ENCODE assay signal across 25 mouse cellular contexts in the genomic region with DNA sequence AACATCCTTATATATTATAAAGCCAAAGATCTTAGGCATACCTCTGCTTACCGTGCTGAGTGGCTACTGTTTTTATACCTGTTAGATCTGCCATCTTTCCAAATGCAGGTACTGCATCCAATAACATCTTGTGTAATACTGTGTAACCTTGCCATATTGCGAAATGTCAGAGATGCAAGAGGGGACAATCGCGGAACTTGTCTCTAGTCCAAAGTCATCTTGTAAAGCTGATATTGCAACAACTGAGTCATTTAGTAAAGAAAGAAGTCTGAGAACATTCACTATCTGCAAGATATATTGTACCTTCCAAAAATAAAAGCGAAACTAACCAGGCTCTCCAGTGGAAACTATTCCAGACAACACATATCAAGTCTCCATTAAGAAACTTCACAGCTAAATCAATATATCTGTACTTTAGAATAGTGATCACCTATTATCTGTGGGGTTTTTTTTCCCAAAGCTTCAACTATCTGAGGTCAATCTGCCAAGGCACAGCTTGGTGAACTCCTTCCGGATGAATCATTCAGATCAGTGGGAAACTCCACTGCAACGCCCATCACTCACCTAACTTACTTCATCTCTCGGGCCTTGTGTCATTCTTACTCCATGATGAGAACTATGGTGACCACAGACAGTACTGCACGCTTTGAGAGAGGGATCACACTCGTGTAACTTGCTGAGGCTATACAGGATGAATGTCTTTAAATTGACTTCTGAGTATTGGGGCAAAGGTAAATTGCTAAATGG.
A peak's percentile ranks its signal among the peaks of the same experiment; 100 is the strongest.
DNase-seq lines count a peak whose midpoint lies in the region; ATAC-seq and TF ChIP-seq lines count a peak whose summit lies in the region.
"Had no signal": no experiment of that assay in that cellular context is flagged by ENCODE, and none has a peak within 500 bp of the region (broad histone marks: within the 10 kb centered on the region; RNA-seq: fewer than 3 reads in every experiment).

No protein-coding gene starts in this region.

- H3K9me3 ChIP-seq in liver, embryonic 14.5 days (ENCODE audit: control insufficient read depth, low read length) = no peaks in the 10 kb centered on the region
- no peaks in the 10 kb centered on the region for H3K9me3 ChIP-seq in liver, embryonic 11.5 days (ENCODE audit: control insufficient read depth, low read length)
- no peaks in the 10 kb centered on the region for H3K9me3 ChIP-seq in intestine, postnatal 0 days (ENCODE audit: control insufficient read depth)
- no peaks in the 10 kb centered on the region for H3K9me3 ChIP-seq in midbrain, embryonic 15.5 days
- H3K9me3 ChIP-seq: embryonic facial prominence, embryonic 13.5 days; hindbrain, embryonic 10.5 days; lung, embryonic 15.5 days; midbrain, embryonic 13.5 days; neural tube, embryonic 15.5 days had no signal

- no peaks in the 10 kb centered on the region for H3K36me3 ChIP-seq in liver, embryonic 14.5 days (replicated peaks; ENCODE audit: control insufficient read depth, insufficient read depth, low read depth)
- H3K36me3 ChIP-seq in liver, embryonic 11.5 days (ENCODE audit: control insufficient read depth, insufficient read depth, low read length) = no peaks in the 10 kb centered on the region
- no peaks in the 10 kb centered on the region for H3K36me3 ChIP-seq in C2C12 (ENCODE audit: control insufficient read depth, insufficient read depth)
- no peaks in the 10 kb centered on the region for H3K36me3 ChIP-seq in intestine, postnatal 0 days (ENCODE audit: control insufficient read depth, insufficient read depth)
- H3K36me3 ChIP-seq in small intestine, adult 2 months (ENCODE audit: control insufficient read depth, insufficient read depth, low read length) = no peaks in the 10 kb centered on the region
- no peaks in the 10 kb centered on the region for H3K36me3 ChIP-seq in midbrain, embryonic 15.5 days (replicated peaks)
- H3K36me3 ChIP-seq: embryonic facial prominence, embryonic 13.5 days; hindbrain, embryonic 10.5 days; lung, embryonic 15.5 days; midbrain, embryonic 13.5 days; neural tube, embryonic 15.5 days had no signal

- H3K79me3 ChIP-seq in C2C12 (ENCODE audit: low read depth) = no peaks in the 10 kb centered on the region

- no peak for ATAC-seq in liver, embryonic 14.5 days (ENCODE audit: insufficient read depth)
- ATAC-seq in liver, embryonic 11.5 days (replicated peaks; ENCODE audit: low FRiP score) = no peak
- peak; percentile 95 for ATAC-seq in intestine, postnatal 0 days
- no peak for ATAC-seq in midbrain, embryonic 15.5 days (replicated peaks)
- ATAC-seq in monocyte, adult 5-6 weeks (replicated peaks; ENCODE audit: insufficient number of reproducible peaks, low FRiP score, low TSS enrichment, poor library complexity, severe bottlenecking) = no peak
- ATAC-seq: CD4-positive, CD25-positive, alpha-beta regulatory T cell, adult 4 months; forebrain, embryonic 16.5 days; hindbrain, embryonic 16.5 days; midbrain, embryonic 13.5 days had no signal

- 58% methylated on average over 10 of the region's 10 CpGs for WGBS in liver, embryonic 14.5 days (ENCODE audit: insufficient replicate concordance)
- WGBS in liver, embryonic 11.5 days = 82% methylated on average over 10 of the region's 10 CpGs
- 54% methylated on average over 10 of the region's 10 CpGs for WGBS in intestine, postnatal 0 days
- 40% methylated on average over 10 of the region's 10 CpGs for WGBS in small intestine, adult 2 months
- WGBS in midbrain, embryonic 15.5 days = 93% methylated on average over 10 of the region's 10 CpGs

- no peak for TF ChIP-seq POLR2A in small intestine, adult 2 months (IDR thresholded peaks at IDR 0.05; ENCODE audit: low read depth, low read length)

- no peak overlapping the region for H3K27ac ChIP-seq in liver, embryonic 14.5 days
- H3K27ac ChIP-seq in liver, embryonic 11.5 days (ENCODE audit: low read depth, low read length) = no peak overlapping the region
- peak overlapping the region; percentile 35; the same call in 1 of the 2 replicates for H3K27ac ChIP-seq in intestine, postnatal 0 days (ENCODE audit: low read depth, low read length)
- peak overlapping the region; percentile 90 for H3K27ac ChIP-seq in small intestine, adult 2 months (ENCODE audit: insufficient read depth, low read depth, low read length)
- H3K27ac ChIP-seq in midbrain, embryonic 15.5 days = no peak overlapping the region
- H3K27ac ChIP-seq: embryonic facial prominence, embryonic 13.5 days; hindbrain, embryonic 10.5 days; layer of hippocampus, adult 2 months; lung, embryonic 15.5 days; macrophage; midbrain, embryonic 13.5 days; neural tube, embryonic 15.5 days had no signal

- no peaks in the 10 kb centered on the region for H3K27me3 ChIP-seq in liver, embryonic 14.5 days (ENCODE audit: control insufficient read depth, insufficient read depth, low read length)
- H3K27me3 ChIP-seq in liver, embryonic 11.5 days (replicated peaks; ENCODE audit: control insufficient read depth, insufficient read depth, low read length) = no peaks in the 10 kb centered on the region
- H3K27me3 ChIP-seq in C2C12 (ENCODE audit: control insufficient read depth, insufficient read depth, insufficient read length) = no peaks in the 10 kb centered on the region
- H3K27me3 ChIP-seq in intestine, postnatal 0 days (replicated peaks; ENCODE audit: control insufficient read depth, insufficient read depth, low read length) = no peaks in the 10 kb centered on the region
- H3K27me3 ChIP-seq in small intestine, adult 2 months (ENCODE audit: control insufficient read depth, insufficient read depth, low read length) = no peaks in the 10 kb centered on the region
- H3K27me3 ChIP-seq in midbrain, embryonic 15.5 days (replicated peaks) = no peaks in the 10 kb centered on the region
- H3K27me3 ChIP-seq: embryonic facial prominence, embryonic 13.5 days; lung, embryonic 15.5 days; midbrain, embryonic 13.5 days; neural tube, embryonic 15.5 days had no signal

- no peak overlapping the region for H3K4me3 ChIP-seq in liver, embryonic 14.5 days (ENCODE audit: insufficient read depth in 1 of 2, low read depth in 2 of 2, low read length in 2 of 2)
- H3K4me3 ChIP-seq in liver, embryonic 11.5 days (ENCODE audit: low read depth, low read length) = no peak overlapping the region
- no peak overlapping the region for H3K4me3 ChIP-seq in C2C12 (ENCODE audit: insufficient read depth, poor library complexity, severe bottlenecking)
- H3K4me3 ChIP-seq in intestine, postnatal 0 days (ENCODE audit: low read depth, low read length) = no peak overlapping the region
- no peak overlapping the region for H3K4me3 ChIP-seq in small intestine, adult 2 months (ENCODE audit: low read depth, low read length)
- H3K4me3 ChIP-seq in midbrain, embryonic 15.5 days = no peak overlapping the region
- H3K4me3 ChIP-seq: embryonic facial prominence, embryonic 13.5 days; hindbrain, embryonic 10.5 days; layer of hippocampus, adult 2 months; lung, embryonic 15.5 days; midbrain, embryonic 13.5 days; neural tube, embryonic 15.5 days had no signal

- no peak overlapping the region for H3K9ac ChIP-seq in liver, embryonic 14.5 days (replicated peaks)
- H3K9ac ChIP-seq in liver, embryonic 11.5 days (ENCODE audit: low read depth, low read length) = no peak overlapping the region
- H3K9ac ChIP-seq in intestine, postnatal 0 days (ENCODE audit: low read depth, low read length) = no peak overlapping the region
- no peak overlapping the region for H3K9ac ChIP-seq in midbrain, embryonic 15.5 days
- H3K9ac ChIP-seq: embryonic facial prominence, embryonic 13.5 days; lung, embryonic 15.5 days; midbrain, embryonic 13.5 days; neural tube, embryonic 15.5 days had no signal

- DNase-seq in liver, embryonic 14.5 days (ENCODE audit: low read depth in 3 of 3, low spot score in 3 of 3) = peak; percentile 4 to 7 (median 6)
- DNase-seq in liver, embryonic 11.5 days (ENCODE audit: low spot score) = no peak
- DNase-seq: adrenal gland, postnatal 36 days; cerebellum, adult 18-20 months; cerebellum, postnatal 10 days; heart, postnatal 14 days; kidney, postnatal 14 days; right cerebral cortex, postnatal 25 days; spleen, adult 18-20 months; thymus, postnatal 14 days had no signal

- no peaks in the 10 kb centered on the region for H3K79me2 ChIP-seq in C2C12 (ENCODE audit: control insufficient read depth, insufficient read depth)

- no peak overlapping the region for H3ac ChIP-seq in C2C12 (ENCODE audit: control insufficient read depth, insufficient read length, low read depth)

- no peak for TF ChIP-seq CTCF in liver, embryonic 14.5 days (IDR thresholded peaks at IDR 0.05; ENCODE audit: low read depth)
- no peak for TF ChIP-seq CTCF in C2C12 (IDR thresholded peaks at IDR 0.05; ENCODE audit: control insufficient read depth, insufficient read depth, insufficient read length)
- no peak for TF ChIP-seq CTCF in intestine, postnatal 0 days (IDR thresholded peaks at IDR 0.05; ENCODE audit: low read depth)
- TF ChIP-seq CTCF in small intestine, adult 2 months (IDR thresholded peaks at IDR 0.05; ENCODE audit: extremely low read depth, insufficient read length, insufficient replicate concordance, low read depth, low read length) = no peak

- no peak overlapping the region for H3K4me2 ChIP-seq in liver, embryonic 14.5 days (ENCODE audit: low read depth)
- H3K4me2 ChIP-seq in liver, embryonic 11.5 days = no peak overlapping the region
- H3K4me2 ChIP-seq in intestine, postnatal 0 days (replicated peaks; ENCODE audit: low read depth) = no peak overlapping the region; the same call in 1 of the 2 replicates
- H3K4me2 ChIP-seq in midbrain, embryonic 15.5 days = no peak overlapping the region
- H3K4me2 ChIP-seq: embryonic facial prominence, embryonic 13.5 days; lung, embryonic 15.5 days; midbrain, embryonic 13.5 days; neural tube, embryonic 15.5 days had no signal

- no peaks in the 10 kb centered on the region; a peak in 1 of 4 replicates for H3K4me1 ChIP-seq in liver, embryonic 14.5 days (replicated peaks; ENCODE audit: control insufficient read depth in 2 of 2, insufficient read depth in 2 of 2, low read length in 1 of 2)
- no peaks in the 10 kb centered on the region for H3K4me1 ChIP-seq in liver, embryonic 11.5 days (replicated peaks; ENCODE audit: control insufficient read depth, insufficient read depth, low read length)
- peaks cover 3% of the 10 kb centered on the region; the same call in 1 of the 2 replicates for H3K4me1 ChIP-seq in intestine, postnatal 0 days (replicated peaks; ENCODE audit: control insufficient read depth, insufficient read depth, low read length)
- H3K4me1 ChIP-seq in small intestine, adult 2 months (ENCODE audit: control insufficient read depth, insufficient read depth, insufficient read length, low read length) = peaks cover 15% of the 10 kb centered on the region; the same call in 1 of the 2 replicates
- H3K4me1 ChIP-seq in midbrain, embryonic 15.5 days = no peaks in the 10 kb centered on the region
- H3K4me1 ChIP-seq: embryonic facial prominence, embryonic 13.5 days; hindbrain, embryonic 10.5 days; lung, embryonic 15.5 days; midbrain, embryonic 13.5 days; neural tube, embryonic 15.5 days had no signal

- TF ChIP-seq EP300 in liver, embryonic 14.5 days (IDR thresholded peaks at IDR 0.05; ENCODE audit: low read depth) = no peak

TF ChIP-seq in C2C12, 6 proteins besides CTCF, POLR2A, EP300 and RAD21 (continues in another document):
- TF ChIP-seq CEBPB (IDR thresholded peaks at IDR 0.05; ENCODE audit: low read depth) = peak; percentile 53
- TF ChIP-seq MYOG (IDR thresholded peaks at IDR 0.05; ENCODE audit: control insufficient read depth, extremely low read depth, insufficient read length) = no peak
- no peak for TF ChIP-seq FOSL1 (IDR thresholded peaks at IDR 0.05; ENCODE audit: insufficient read depth, low read length, poor library complexity, severe bottlenecking)

Comparison
In these comparisons a context has a peak if more than half of its experiments do, and no peak if none do; other contexts are left out.
1. H3K27ac ChIP-seq: peak in intestine, postnatal 0 days (single experiment) and small intestine, adult 2 months (single experiment); none in liver, embryonic 14.5 days (single experiment), liver, embryonic 11.5 days (single experiment) and midbrain, embryonic 15.5 days (single experiment).